Mouse (Mus musculus): Measurements from ENCODE around the gene Cacna1d. TPM values are rescaled to one million over a fixed set of nuclear protein-coding genes. Genes with fewer than 3 reads are reported as not detected.

Gene Cacna1d
- polyA plus RNA-seq, 2 experiments = 4.9 to 13.0 TPM

DNA sequence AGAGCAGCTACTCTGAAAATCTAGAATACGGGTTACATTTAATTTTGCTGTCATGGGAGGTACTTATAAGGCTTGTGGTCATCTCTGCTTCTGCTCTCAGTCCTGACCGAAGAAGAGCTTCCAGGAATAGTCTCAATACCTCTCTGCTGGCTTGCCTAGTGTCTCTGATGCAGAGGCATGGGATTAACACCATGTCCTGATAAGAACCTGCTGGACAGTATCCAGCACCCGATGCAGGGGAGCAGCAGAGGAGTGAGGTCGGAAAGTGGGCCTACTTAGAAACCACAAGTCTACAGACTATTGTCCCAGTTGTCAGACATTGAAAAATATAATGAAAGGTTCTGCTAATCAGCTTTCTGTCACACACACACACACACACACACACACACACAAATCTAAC is 81.9 kb downstream of the Cacna1d start:
- ATAC-seq (ENCODE audit: low FRiP score, low read depth) (no peak), DNase-seq (ENCODE audit: low spot score) (no peak)
- no peak for TF ChIP-seq POLR2A (IDR thresholded peaks at IDR 0.05; ENCODE audit: borderline replicate concordance, extremely low read depth, insufficient read depth, insufficient read length)
- Histone ChIP-seq H3K4me1 (ENCODE audit: control insufficient read depth, insufficient read depth, low read length) (no peaks in the 10 kb centered on the region), H3K4me2 (replicated peaks; ENCODE audit: low read depth, low read length, severe bottlenecking) (no peak overlapping the region), H3K36me3 (ENCODE audit: control insufficient read depth, insufficient read depth, low read length) (no peaks in the 10 kb centered on the region), H3K9ac (ENCODE audit: low read depth, low read length, severe bottlenecking) (no peak overlapping the region), H3K27me3 (ENCODE audit: control insufficient read depth, insufficient read depth, low read length) (no peaks in the 10 kb centered on the region), H3K9me3 (ENCODE audit: control insufficient read depth, low read length) (no peaks in the 10 kb centered on the region), H3K4me3 (replicated peaks; ENCODE audit: low read length) (no peak overlapping the region), H3K27ac (replicated peaks; ENCODE audit: low read depth, low read length) (no peak overlapping the region)
- 82% methylated on average over 4 of the region's 4 CpGs for WGBS

DNA sequence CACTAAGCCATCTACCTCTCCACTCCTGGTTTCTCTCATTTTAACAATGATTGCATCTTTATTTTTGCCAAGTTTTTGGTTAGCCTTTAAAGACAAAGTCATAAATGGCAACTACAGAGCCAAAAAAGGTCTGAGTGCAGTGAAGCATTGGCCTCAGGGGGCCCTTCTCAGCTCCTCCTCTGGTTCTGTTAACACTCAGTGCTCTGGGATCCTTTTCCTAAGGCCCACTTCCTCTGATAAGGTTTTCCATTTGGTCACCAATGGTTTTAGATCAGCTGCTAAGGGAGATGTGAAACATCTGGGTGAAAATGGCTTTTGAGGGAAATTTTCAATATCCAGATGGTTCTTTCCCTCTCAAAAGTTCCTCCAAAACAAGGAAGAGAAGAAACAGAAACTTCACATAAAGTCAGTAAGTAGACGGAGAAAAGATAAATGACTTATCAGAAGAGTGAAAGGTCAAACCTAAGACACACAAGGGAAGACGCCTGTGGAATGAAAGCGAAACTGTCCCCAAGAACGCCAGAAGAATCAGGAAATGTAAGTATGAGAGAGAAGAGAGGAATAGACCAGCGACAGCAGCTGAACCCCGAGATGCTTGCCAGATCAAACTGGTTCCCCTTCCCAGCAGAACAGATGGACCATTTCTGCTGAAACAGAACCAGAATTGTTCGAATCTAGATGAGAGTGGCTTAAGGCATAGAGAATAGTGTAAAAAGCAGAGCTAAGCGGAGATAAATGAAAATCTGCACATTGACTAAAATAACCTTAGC is 85.6 kb downstream of the Cacna1d start:
- DNase-seq (ENCODE audit: low spot score) (peak; percentile 21), ATAC-seq (ENCODE audit: low FRiP score, low read depth) (peak; percentile 37; the same call in 1 of the 2 replicates)
- no peaks in the 10 kb centered on the region for H3K9me3 ChIP-seq (ENCODE audit: control insufficient read depth, low read length)
- H3K27me3 ChIP-seq (ENCODE audit: control insufficient read depth, insufficient read depth, low read length) = no peaks in the 10 kb centered on the region
- WGBS = 63% methylated on average over 8 of the region's 8 CpGs
- H3K27ac ChIP-seq (replicated peaks; ENCODE audit: low read depth, low read length) = no peak overlapping the region
- no peak overlapping the region for H3K4me2 ChIP-seq (replicated peaks; ENCODE audit: low read depth, low read length, severe bottlenecking)
- H3K4me1 ChIP-seq (ENCODE audit: control insufficient read depth, insufficient read depth, low read length) = no peaks in the 10 kb centered on the region
- no peak overlapping the region for H3K9ac ChIP-seq (ENCODE audit: low read depth, low read length, severe bottlenecking)
- H3K4me3 ChIP-seq (replicated peaks; ENCODE audit: low read length) = no peak overlapping the region
- TF ChIP-seq POLR2A (IDR thresholded peaks at IDR 0.05; ENCODE audit: borderline replicate concordance, extremely low read depth, insufficient read depth, insufficient read length) = no peak
- no peaks in the 10 kb centered on the region for H3K36me3 ChIP-seq (ENCODE audit: control insufficient read depth, insufficient read depth, low read length)

DNA sequence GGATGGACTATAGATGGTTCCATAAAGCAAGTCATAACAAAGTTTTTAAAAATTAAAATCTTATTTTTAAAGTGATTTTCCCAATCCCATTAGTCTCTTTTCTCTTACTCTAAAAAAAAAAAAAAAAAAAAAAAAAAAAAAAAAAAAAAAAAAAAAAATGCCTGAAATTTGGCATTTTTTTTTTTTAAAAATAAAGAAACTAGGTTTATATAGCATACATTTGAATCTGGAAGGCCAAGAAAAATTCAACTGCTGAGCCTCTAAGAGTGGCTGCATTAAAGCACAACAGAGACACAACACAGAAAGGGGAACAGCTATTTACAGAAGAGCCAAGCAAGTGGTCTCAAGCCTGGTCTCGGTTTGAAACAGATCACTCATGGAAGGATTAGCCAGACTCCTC is 112.9 kb downstream of the Cacna1d start:
- Histone ChIP-seq H3K4me2 (replicated peaks; ENCODE audit: low read depth, low read length, severe bottlenecking) (no peak overlapping the region), H3K4me3 (replicated peaks; ENCODE audit: low read length) (no peak overlapping the region), H3K27me3 (ENCODE audit: control insufficient read depth, insufficient read depth, low read length) (no peaks in the 10 kb centered on the region), H3K9me3 (ENCODE audit: control insufficient read depth, low read length) (no peaks in the 10 kb centered on the region), H3K4me1 (ENCODE audit: control insufficient read depth, insufficient read depth, low read length) (no peaks in the 10 kb centered on the region), H3K27ac (replicated peaks; ENCODE audit: low read depth, low read length) (no peak overlapping the region), H3K9ac (ENCODE audit: low read depth, low read length, severe bottlenecking) (no peak overlapping the region), H3K36me3 (ENCODE audit: control insufficient read depth, insufficient read depth, low read length) (no peaks in the 10 kb centered on the region)
- no peak for ATAC-seq (ENCODE audit: low FRiP score, low read depth)
- no peak for TF ChIP-seq POLR2A (IDR thresholded peaks at IDR 0.05; ENCODE audit: borderline replicate concordance, extremely low read depth, insufficient read depth, insufficient read length)
- DNase-seq (ENCODE audit: low spot score) = no peak
- WGBS = 56% methylated on average over 1 of the region's 1 CpGs

DNA sequence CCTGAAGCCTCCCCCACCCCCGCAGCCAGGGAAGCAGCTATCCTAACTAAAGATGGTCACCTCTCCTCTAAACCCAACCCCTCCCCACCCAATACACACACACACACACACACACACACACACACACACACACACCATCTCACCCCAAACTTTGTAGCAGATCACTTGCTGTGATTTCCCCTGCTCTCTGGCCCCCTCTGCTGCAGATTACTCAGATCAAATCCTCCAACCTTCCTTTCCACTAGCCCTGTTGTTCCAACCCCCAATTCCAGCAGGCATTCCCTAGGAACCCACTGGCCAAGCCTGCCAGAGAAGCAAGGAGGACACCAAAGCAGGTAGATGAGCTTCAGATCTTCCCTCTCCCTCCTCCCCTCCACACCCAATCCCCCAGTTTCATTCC is 118.4 kb downstream of the Cacna1d start:
- WGBS = 36% methylated on average over 1 of the region's 1 CpGs
- no peak overlapping the region for H3K4me2 ChIP-seq (replicated peaks; ENCODE audit: low read depth, low read length, severe bottlenecking)
- no peak for TF ChIP-seq POLR2A (IDR thresholded peaks at IDR 0.05; ENCODE audit: borderline replicate concordance, extremely low read depth, insufficient read depth, insufficient read length)
- ATAC-seq (ENCODE audit: low FRiP score, low read depth) (no peak), DNase-seq (ENCODE audit: low spot score) (no peak)
- H3K9me3 ChIP-seq (ENCODE audit: control insufficient read depth, low read length) = no peaks in the 10 kb centered on the region
- no peak overlapping the region for H3K4me3 ChIP-seq (replicated peaks; ENCODE audit: low read length)
- H3K4me1 ChIP-seq (ENCODE audit: control insufficient read depth, insufficient read depth, low read length) = no peaks in the 10 kb centered on the region
- no peak overlapping the region for H3K27ac ChIP-seq (replicated peaks; ENCODE audit: low read depth, low read length)
- no peak overlapping the region for H3K9ac ChIP-seq (ENCODE audit: low read depth, low read length, severe bottlenecking)
- no peaks in the 10 kb centered on the region for H3K27me3 ChIP-seq (ENCODE audit: control insufficient read depth, insufficient read depth, low read length)
- no peaks in the 10 kb centered on the region for H3K36me3 ChIP-seq (ENCODE audit: control insufficient read depth, insufficient read depth, low read length)

GRCm38 (mm10) chr14:30371070-30371469 is 120.2 kb downstream of the Cacna1d start:
- H3K9ac ChIP-seq (ENCODE audit: low read depth, low read length, severe bottlenecking) = no peak overlapping the region
- DNase-seq (ENCODE audit: low spot score) = no peak
- no peak overlapping the region for H3K27ac ChIP-seq (replicated peaks; ENCODE audit: low read depth, low read length)
- ATAC-seq (ENCODE audit: low FRiP score, low read depth) = no peak
- H3K4me2 ChIP-seq (replicated peaks; ENCODE audit: low read depth, low read length, severe bottlenecking) = no peak overlapping the region
- no peak overlapping the region for H3K4me3 ChIP-seq (replicated peaks; ENCODE audit: low read length)
- no peaks in the 10 kb centered on the region for H3K36me3 ChIP-seq (ENCODE audit: control insufficient read depth, insufficient read depth, low read length)
- H3K9me3 ChIP-seq (ENCODE audit: control insufficient read depth, low read length) = no peaks in the 10 kb centered on the region
- no peak for TF ChIP-seq POLR2A (IDR thresholded peaks at IDR 0.05; ENCODE audit: borderline replicate concordance, extremely low read depth, insufficient read depth, insufficient read length)
- H3K27me3 ChIP-seq (ENCODE audit: control insufficient read depth, insufficient read depth, low read length) = no peaks in the 10 kb centered on the region
- 71% methylated on average over 2 of the region's 2 CpGs for WGBS
- no peaks in the 10 kb centered on the region for H3K4me1 ChIP-seq (ENCODE audit: control insufficient read depth, insufficient read depth, low read length)

All from limb, embryonic 14.5 days (tissue).